Mouse (Mus musculus): Measurements from ENCODE around the gene Spin2d. TPM values are rescaled to one million over a fixed set of nuclear protein-coding genes. Genes with fewer than 3 reads are reported as not detected.
"Not testable (repeated sequence)": the region's sequence is repeated elsewhere in the genome, so short reads cannot be mapped to it uniquely, and the experiment has no call there.

The Spin2d gene
- total RNA-seq (2021), result not detected

DNA sequence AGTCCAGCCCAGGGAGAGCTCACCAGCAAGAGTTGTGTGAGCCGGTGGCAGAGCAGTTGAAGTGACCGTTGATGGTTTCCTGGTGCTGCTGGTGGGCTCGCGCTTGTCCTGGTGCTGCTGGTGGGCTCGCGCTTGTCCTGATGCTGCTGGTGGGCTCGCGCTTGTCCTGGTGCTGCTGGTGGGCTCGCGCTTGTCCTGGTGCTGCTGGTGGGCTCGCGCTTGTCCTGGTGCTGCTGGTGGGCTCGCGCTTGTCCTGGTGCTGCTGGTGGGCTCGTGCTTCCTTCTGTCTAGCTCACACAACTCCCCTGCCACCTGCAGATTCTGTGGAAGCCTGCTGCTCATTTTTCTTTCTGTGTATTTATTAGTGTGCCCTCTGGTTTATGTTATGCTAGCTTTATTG is at the start of gene Spin2d:
Spin2d (minus strand) TSS at position 101 of the 400 bp plus-strand sequence.
- intact Hi-C loops (cut with DNase I), result not testable (repeated sequence)

GRCm38 (mm10) chrX:73225365-73225764 is 48.6 kb upstream of the Spin2d start:
- no peak for DNase-seq
- intact Hi-C loops (cut with DNase I), result loop anchor here (5.0 kb wide), 1 partner anchor 562 kb away; the partner anchor contains the start of genes Idh3g and Ssr4

More for the DNA sequence above, at the start of gene Spin2d:
- DNase-seq, result not testable (repeated sequence)

GRCm38 (mm10) chrX:73213819-73214564 is 37.2 kb upstream of the Spin2d start, which contains the start of gene Xlr4b:
Xlr4b (plus strand) TSS chrX:73214333.
- DNase-seq, result not testable (repeated sequence)

GRCm38 (mm10) chrX:73191934-73192333 is 15.1 kb upstream of the Spin2d start, which contains the start of gene Xlr3b:
Xlr3b (plus strand) TSS chrX:73192207.
- DNase-seq, result peak in 1 of 2 experiments; percentile 4
- intact Hi-C loops (cut with DNase I), result not testable (repeated sequence)

More at GRCm38 (mm10) chrX:73213819-73214564, 37.2 kb upstream of the Spin2d start, which contains the start of gene Xlr4b:
- intact Hi-C loops (cut with DNase I), result not testable (repeated sequence)

GRCm38 (mm10) chrX:73149350-73149749 is 27.4 kb downstream of the Spin2d start, which contains the start of gene DXBay18:
DXBay18 (minus strand) TSS chrX:73149450.
- intact Hi-C loops (cut with DNase I); DNase-seq: not testable (repeated sequence)

- DNase-seq; intact Hi-C loops (cut with DNase I): not testable (repeated sequence)
Observed at GRCm38 (mm10) chrX:73148496-73148895, 28.3 kb downstream of the Spin2d start, which contains the start of gene Xlr5b. Xlr5b (plus strand) TSS chrX:73148796.

DNA sequence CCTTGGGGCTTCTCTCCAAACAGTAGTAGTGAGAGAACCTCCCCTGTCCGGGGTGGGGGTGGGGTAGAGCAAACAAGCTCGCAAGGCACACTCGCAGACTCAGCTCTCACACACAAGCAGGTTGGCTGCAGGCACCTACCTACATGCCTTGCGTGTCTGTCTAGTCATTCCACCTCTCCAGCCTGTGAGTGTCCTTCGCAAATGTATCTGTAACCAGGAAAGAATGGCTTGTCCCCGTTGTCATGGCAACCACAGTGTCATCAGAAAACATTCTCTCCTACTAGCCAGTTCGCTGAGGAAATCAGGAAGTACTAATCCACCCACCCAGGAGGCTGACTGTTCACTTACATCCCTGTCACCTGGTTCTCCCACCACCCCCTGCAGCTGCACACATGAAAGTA is 33.6 kb downstream of the Spin2d start:
- intact Hi-C loops (cut with DNase I); DNase-seq: not testable (repeated sequence)

Other genes starting within 250 kb of the Spin2d start
- gene Zfp185, start 189.7 kb downstream of the Spin2d start, total RNA-seq (2021), result 1 to 10 TPM; 1.6 to 2.6 TPM
- gene Pnma5, start 139.9 kb downstream of the Spin2d start, total RNA-seq (2021), result not detected
- gene Pnma3, start 112.2 kb downstream of the Spin2d start, total RNA-seq (2021), result not detected
- gene Xlr4a, start 94.5 kb downstream of the Spin2d start, total RNA-seq (2021), result 1 to 10 TPM; 1.7 to 4.3 TPM
- gene Xlr3a, start 79.9 kb downstream of the Spin2d start, total RNA-seq (2021), result under 1 TPM; 0.19 to 0.76 TPM
- not detected for gene Gm14685, start 59.9 kb downstream of the Spin2d start, total RNA-seq (2021)
- not detected for gene Xlr5b, start 28.2 kb downstream of the Spin2d start, total RNA-seq (2021)
- gene DXBay18, start 27.5 kb downstream of the Spin2d start, total RNA-seq (2021), result not detected
- gene Xlr3b, start 15.2 kb upstream of the Spin2d start, total RNA-seq (2021), result 1 to 10 TPM in 1 of 2 experiments, under 1 TPM in 1; 0.53 to 1.7 TPM
- 1 to 10 TPM in 1 of 2 experiments, under 1 TPM in 1; 0.42 to 2.5 TPM for gene Xlr4b, start 37.3 kb upstream of the Spin2d start, total RNA-seq (2021)
- gene F8a, start 51.3 kb upstream of the Spin2d start, total RNA-seq (2021), result 1 to 10 TPM; 6.6 to 7.5 TPM
- gene Xlr4c, start 66.1 kb upstream of the Spin2d start, total RNA-seq (2021), result not detected
- not detected for gene Xlr3c, start 88.4 kb upstream of the Spin2d start, total RNA-seq (2021)
- gene Xlr5a, start 116.0 kb upstream of the Spin2d start, total RNA-seq (2021), result not detected
- not detected for gene Xlr5c, start 116.0 kb upstream of the Spin2d start, total RNA-seq (2021)
- not detected for gene Gm45015, start 159.9 kb upstream of the Spin2d start, total RNA-seq (2021)
- gene Zfp275, start 165.6 kb upstream of the Spin2d start, total RNA-seq (2021), result 1 to 10 TPM; 4.4 to 6.0 TPM
- gene Gm18336, start 221.7 kb upstream of the Spin2d start, total RNA-seq (2021), result not detected
- not detected for gene Zfp92, start 234.1 kb upstream of the Spin2d start, total RNA-seq (2021)

Measured in heart, postnatal 36 days (tissue).